Mouse (Mus musculus) megakaryocyte, embryonic 14.5 days (primary cell): ENCODE measurements around the gene D630003M21Rik.

Experiments used
- FLI1 ChIP-seq: IDR thresholded peaks from 2 replicates; pipeline ENCODE4 v1.6.1; 2012; ENCODE audit warnings: low read length, inconsistent platforms, mixed read lengths
- GATA1 ChIP-seq: IDR thresholded peaks from 3 replicates; pipeline ENCODE4 v1.6.1; 2012; ENCODE audit warnings: mixed read lengths, low read length, inconsistent platforms, borderline replicate concordance

DNA sequence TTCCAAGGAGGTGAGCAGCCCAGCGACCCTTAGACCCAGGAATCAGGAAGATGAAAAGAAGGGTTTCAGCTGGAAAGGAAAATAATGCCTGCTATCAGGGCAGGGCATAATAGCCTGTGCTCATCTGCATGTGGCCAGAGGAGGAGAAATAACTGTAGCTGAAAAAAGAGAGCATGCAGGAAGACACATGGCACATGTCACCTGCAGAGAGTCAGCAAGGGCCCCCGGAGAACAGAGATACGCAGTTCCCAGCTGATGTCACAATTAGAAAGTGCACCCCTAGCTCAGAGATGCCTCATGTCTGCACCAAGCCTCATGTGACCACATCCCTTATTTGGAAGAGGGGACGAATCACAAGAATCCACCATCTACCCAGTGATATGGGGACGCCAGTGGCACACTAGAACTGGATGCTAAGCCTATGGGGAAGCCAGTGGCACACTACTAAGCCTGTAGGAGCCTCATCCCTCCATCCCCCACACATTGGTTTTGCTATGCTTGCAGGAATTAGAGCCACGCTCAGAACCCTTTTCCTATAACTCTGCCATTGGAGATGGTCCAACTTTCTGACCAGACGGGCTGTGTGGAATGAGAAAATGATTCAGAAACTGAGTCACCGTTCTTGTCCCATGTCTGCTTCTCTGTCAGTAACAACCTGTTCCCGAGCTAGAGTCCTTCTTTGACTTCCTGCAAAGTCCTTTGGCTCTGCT is 61.4 kb downstream of the D630003M21Rik start:
- no peak for TF ChIP-seq GATA1
- TF ChIP-seq FLI1, result no peak
